Mouse (Mus musculus) heart, embryonic 15.5 days (tissue): ENCODE measurements around the gene Naa16. TPM values are rescaled to one million over a fixed set of nuclear protein-coding genes. Genes with fewer than 3 reads are reported as not detected.

Source experiments
- ATAC-seq: fragments of 200-750 bp; cut with Nextera tagmentation; replicated peaks from 2 replicates; pipeline ENCODE4 v1.8.0; 2017; ENCODE audit warnings: low read depth, moderate TSS enrichment; ENCODE audit not compliant: insufficient number of reproducible peaks, insufficient read depth, low FRiP score
- H3K27ac ChIP-seq: fragments of 300-500 bp; sonication (generic); 2 replicates; pipeline ENCODE4 v1.5.1; 2015; ENCODE audit warnings: mild to moderate bottlenecking, inconsistent platforms
- H3K27me3 ChIP-seq: fragments of 300-500 bp; sonication (generic); 2 replicates; pipeline ENCODE4 v1.6.1; 2015; ENCODE audit warnings: inconsistent platforms
- H3K36me3 ChIP-seq: fragments of 300-500 bp; sonication (generic); 2 replicates; pipeline ENCODE4 v1.6.1; 2015; ENCODE audit warnings: mild to moderate bottlenecking, inconsistent platforms
- H3K4me1 ChIP-seq: fragments of 300-500 bp; sonication (generic); replicated peaks from 2 replicates; pipeline ENCODE4 v1.6.1; 2015; ENCODE audit warnings: inconsistent platforms
- H3K4me2 ChIP-seq: fragments of 300-500 bp; sonication (generic); 2 replicates; pipeline ENCODE4 v1.6.1; 2015; ENCODE audit warnings: inconsistent platforms, mild to moderate bottlenecking, moderate library complexity
- H3K4me3 ChIP-seq: fragments of 300-500 bp; sonication (generic); 2 replicates; pipeline ENCODE4 v1.5.1; 2015; ENCODE audit warnings: mild to moderate bottlenecking, inconsistent platforms
- H3K9ac ChIP-seq: fragments of 300-500 bp; sonication (generic); 2 replicates; pipeline ENCODE4 v1.6.1; 2015; ENCODE audit warnings: mild to moderate bottlenecking, inconsistent platforms
- H3K9me3 ChIP-seq: fragments of 300-500 bp; sonication (generic); replicated peaks from 2 replicates; pipeline ENCODE4 v1.6.1; 2016; ENCODE audit warnings: inconsistent platforms
- WGBS: fragments of 180-500 bp; shearing (Covaris S2); methylation state at CpG from one replicate; pipeline ENCODE4 v1.1.7; 2015; ENCODE audit warnings: mixed read lengths; 5-methylcytosine and 5-hydroxymethylcytosine counted together
- polyA plus RNA-seq: library from polyadenylated mRNA; unstranded; fragments of >200 nt; fragmentation: Nextera tagmentation; extraction: Ambion mirVana; gene quantifications from 2 replicates; pipeline ENCODE4 v1.2.1, GENCODE M21; 2015

Gene Naa16
- polyA plus RNA-seq, 1 experiment from 2014 or later = 19.3 TPM

- ATAC-seq = no peak
- Histone ChIP-seq H3K4me3 (no peak overlapping the region), H3K27me3 (no peaks in the 10 kb centered on the region), H3K9me3 (no peaks in the 10 kb centered on the region), H3K36me3 (no peaks in the 10 kb centered on the region), H3K27ac (no peak overlapping the region), H3K4me1 (peaks cover under 1% of the 10 kb centered on the region; the same call in 1 of the 2 replicates), H3K9ac (no peak overlapping the region), H3K4me2 (no peak overlapping the region)
- 83% methylated on average over 4 of the region's 4 CpGs for WGBS
Observed at GRCm38 (mm10) chr14:79284616-79285015, 106.0 kb downstream of the Naa16 start.

- ATAC-seq = no peak
- no peaks in the 10 kb centered on the region for H3K27me3 ChIP-seq
- 93% methylated on average over 7 of the region's 7 CpGs for WGBS
- H3K9ac ChIP-seq = no peak overlapping the region
- no peak overlapping the region for H3K4me3 ChIP-seq
- no peaks in the 10 kb centered on the region for H3K4me1 ChIP-seq
- no peak overlapping the region for H3K4me2 ChIP-seq
- H3K36me3 ChIP-seq = no peaks in the 10 kb centered on the region
- no peaks in the 10 kb centered on the region for H3K9me3 ChIP-seq
- no peak overlapping the region for H3K27ac ChIP-seq
Observed at GRCm38 (mm10) chr14:79283952-79284351, 106.6 kb downstream of the Naa16 start.

- no peak overlapping the region for H3K27ac ChIP-seq
- WGBS = 77% methylated on average over 9 of the region's 9 CpGs
- H3K4me1 ChIP-seq = peaks cover 10% of the 10 kb centered on the region; the same call in 1 of the 2 replicates
- H3K4me3 ChIP-seq = no peak overlapping the region
- no peaks in the 10 kb centered on the region for H3K27me3 ChIP-seq
- ATAC-seq = no peak
- no peak overlapping the region for H3K4me2 ChIP-seq
- H3K9ac ChIP-seq = no peak overlapping the region
- H3K36me3 ChIP-seq = no peaks in the 10 kb centered on the region
- no peaks in the 10 kb centered on the region for H3K9me3 ChIP-seq
Observed at GRCm38 (mm10) chr14:79281894-79282553, 108.6 kb downstream of the Naa16 start.

GRCm38 (mm10) chr14:79280456-79280855, 110.1 kb downstream of the Naa16 start:
- no peak for ATAC-seq
- Histone ChIP-seq H3K36me3 (no peaks in the 10 kb centered on the region), H3K9ac (no peak overlapping the region), H3K27me3 (no peaks in the 10 kb centered on the region), H3K27ac (peak overlapping the region; percentile 19; the same call in 1 of the 2 replicates), H3K4me2 (no peak overlapping the region), H3K9me3 (no peaks in the 10 kb centered on the region), H3K4me3 (no peak overlapping the region), H3K4me1 (peaks cover 12% of the 10 kb centered on the region)
- 77% methylated on average over 9 of the region's 9 CpGs for WGBS

- H3K9ac ChIP-seq = no peak overlapping the region
- H3K36me3 ChIP-seq = no peaks in the 10 kb centered on the region
- peaks cover 16% of the 10 kb centered on the region for H3K4me1 ChIP-seq
- no peak for ATAC-seq
- H3K4me3 ChIP-seq = no peak overlapping the region
- H3K9me3 ChIP-seq = no peaks in the 10 kb centered on the region
- H3K27ac ChIP-seq = no peak overlapping the region
- no peaks in the 10 kb centered on the region for H3K27me3 ChIP-seq
- H3K4me2 ChIP-seq = no peak overlapping the region
- 67% methylated on average over 1 of the region's 1 CpGs for WGBS
Observed at GRCm38 (mm10) chr14:79279494-79279893, 111.1 kb downstream of the Naa16 start.

GRCm38 (mm10) chr14:79278927-79279326, 111.7 kb downstream of the Naa16 start:
- Histone ChIP-seq H3K9me3 (no peaks in the 10 kb centered on the region), H3K9ac (no peak overlapping the region), H3K36me3 (no peaks in the 10 kb centered on the region), H3K4me2 (no peak overlapping the region), H3K27me3 (no peaks in the 10 kb centered on the region), H3K4me3 (no peak overlapping the region), H3K27ac (no peak overlapping the region), H3K4me1 (peaks cover 16% of the 10 kb centered on the region)
- ATAC-seq = no peak
- WGBS = 88% methylated on average over 4 of the region's 4 CpGs

- Histone ChIP-seq H3K4me1 (peaks cover 16% of the 10 kb centered on the region), H3K36me3 (no peaks in the 10 kb centered on the region), H3K4me2 (no peak overlapping the region), H3K4me3 (no peak overlapping the region), H3K27me3 (no peaks in the 10 kb centered on the region), H3K9me3 (no peaks in the 10 kb centered on the region), H3K27ac (0 out of 2 replicates have a peak overlapping the region, but pooled peaks have one; percentile 15), H3K9ac (no peak overlapping the region)
- ATAC-seq = no peak
- WGBS = 30% methylated on average over 7 of the region's 7 CpGs
Observed at GRCm38 (mm10) chr14:79277922-79278321, 112.7 kb downstream of the Naa16 start.

GRCm38 (mm10) chr14:79275870-79276395, 114.6 kb downstream of the Naa16 start:
- Histone ChIP-seq H3K9me3 (no peaks in the 10 kb centered on the region), H3K36me3 (no peaks in the 10 kb centered on the region), H3K27me3 (no peaks in the 10 kb centered on the region), H3K27ac (no peak overlapping the region), H3K4me3 (no peak overlapping the region), H3K4me2 (no peak overlapping the region), H3K9ac (no peak overlapping the region), H3K4me1 (peaks cover 16% of the 10 kb centered on the region)
- WGBS = 78% methylated on average over 8 of the region's 8 CpGs
- ATAC-seq = no peak

GRCm38 (mm10) chr14:79275441-79275840, 115.1 kb downstream of the Naa16 start:
- Histone ChIP-seq H3K27me3 (no peaks in the 10 kb centered on the region), H3K4me2 (no peak overlapping the region), H3K27ac (no peak overlapping the region), H3K36me3 (no peaks in the 10 kb centered on the region), H3K4me3 (no peak overlapping the region), H3K4me1 (peaks cover 16% of the 10 kb centered on the region), H3K9ac (no peak overlapping the region), H3K9me3 (0 out of 2 replicates have a peak, but pooled peaks cover 2% of the 10 kb centered on the region)
- WGBS = 24% methylated on average over 3 of the region's 3 CpGs
- no peak for ATAC-seq

Other genes with a start within 250 kb of the Naa16 start
- not detected in 2 replicates for gene Zfp957, start 143.4 kb downstream of the Naa16 start, polyA plus RNA-seq
- gene Rgcc, start 89.1 kb downstream of the Naa16 start, polyA plus RNA-seq = 23.8 and 57.0 TPM in 2 replicates
- gene Mtrf1, start 7.0 kb upstream of the Naa16 start, polyA plus RNA-seq = 9.4 and 9.7 TPM in 2 replicates
- 7.2 and 8.6 TPM in 2 replicates for gene Kbtbd7, start 35.7 kb upstream of the Naa16 start, polyA plus RNA-seq
- 1.6 and 2.0 TPM in 2 replicates for gene Kbtbd6, start 61.1 kb upstream of the Naa16 start, polyA plus RNA-seq
- 7.8 and 12.4 TPM in 2 replicates for gene Elf1, start 90.4 kb upstream of the Naa16 start, polyA plus RNA-seq
- 24.0 and 25.7 TPM in 2 replicates for gene Wbp4, start 90.7 kb upstream of the Naa16 start, polyA plus RNA-seq
- gene Sugt1, start 196.9 kb upstream of the Naa16 start, polyA plus RNA-seq = 92.5 and 106 TPM in 2 replicates